Mouse (Mus musculus) olfactory bulb, adult 2 months (tissue): ENCODE results near the gene Trpm3.

Source experiments
- CTCF ChIP-seq: fragments of 200-500 bp; IDR thresholded peaks from 2 replicates; pipeline ENCODE4 v1.5.1; 2012; ENCODE audit warnings: low read depth, mild to moderate bottlenecking, low read length, moderate library complexity; ENCODE audit not compliant: insufficient read depth
- POLR2A ChIP-seq: fragments of 200-500 bp; IDR thresholded peaks from 2 replicates; pipeline ENCODE4 v1.6.1; 2012; ENCODE audit warnings: mild to moderate bottlenecking, low read depth, low read length, moderate library complexity; ENCODE audit not compliant: insufficient read depth

GRCm38 (mm10) chr19:22780192-22780843, 641.5 kb downstream of the Trpm3 start:
- TF ChIP-seq CTCF (no peak), POLR2A (no peak)
